Mouse (Mus musculus) urinary bladder, postnatal 14 days (tissue): Measurements from ENCODE around the gene Gfra1.
A peak's percentile ranks its signal among the peaks of the same experiment; 100 is the strongest.

Source experiments
- DNase-seq: peaks from one replicate; pipeline ENCODE4 v3.0.0; 2021; ENCODE audit warnings: low spot score

The Gfra1 gene

DNA sequence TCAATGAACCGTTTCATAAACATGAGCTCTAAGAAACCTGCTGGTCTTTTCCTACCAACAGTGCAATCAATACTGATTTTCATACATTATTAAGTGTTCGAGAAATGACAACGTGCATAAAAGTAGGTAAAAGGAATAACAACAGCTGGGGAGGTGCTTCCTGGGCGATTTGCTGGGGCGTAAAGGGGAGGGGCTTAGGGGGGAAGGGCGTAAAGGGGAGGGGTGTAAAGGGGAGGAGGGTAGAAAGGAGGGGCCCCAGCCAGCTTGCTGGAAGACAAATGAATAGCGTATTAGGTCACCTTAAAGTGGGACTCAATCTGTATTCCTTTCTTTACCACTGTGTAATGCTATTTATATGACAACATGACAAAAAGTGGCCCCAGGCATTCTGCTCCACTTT is 13.9 kb downstream of the Gfra1 start:
- no peak for DNase-seq

DNA sequence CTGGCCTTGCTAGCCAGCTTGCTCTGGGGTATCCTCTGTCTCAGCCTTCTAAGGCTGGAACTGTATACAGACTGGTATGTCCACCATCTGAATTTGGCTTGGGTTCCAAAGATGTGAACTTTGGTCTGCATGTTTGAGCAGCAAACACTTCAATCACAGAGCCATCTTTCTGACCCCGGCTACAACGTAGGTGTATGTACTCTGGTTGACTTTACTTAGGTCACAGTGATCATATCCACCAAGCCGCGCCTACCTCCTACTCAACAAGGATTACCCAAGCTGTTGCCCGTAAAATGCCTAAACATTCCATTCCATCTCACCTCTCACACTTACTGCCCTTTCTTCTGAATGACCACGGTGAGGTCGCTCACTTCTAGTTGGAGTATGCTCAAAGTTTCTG is 14.5 kb downstream of the Gfra1 start:
- DNase-seq: no peak

DNA sequence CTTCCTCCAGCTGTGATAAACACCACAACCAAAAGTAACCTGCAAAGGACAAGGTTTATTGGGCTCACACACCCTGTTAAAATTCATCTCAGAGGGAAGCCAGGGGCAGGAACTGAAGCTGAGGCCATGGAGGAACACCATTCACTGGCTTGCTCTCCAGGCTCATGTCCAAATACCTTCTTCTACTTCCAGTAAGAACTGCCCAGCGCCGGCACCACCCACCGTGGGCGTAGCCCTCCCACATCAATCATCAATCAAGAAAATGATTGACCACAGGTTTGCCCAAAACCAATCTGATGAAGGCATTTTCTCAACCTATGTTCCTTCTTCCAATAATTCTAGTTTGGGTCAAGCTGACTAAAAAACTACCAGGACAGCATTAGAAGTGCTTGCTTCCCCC is 16.9 kb downstream of the Gfra1 start:
- DNase-seq: no peak

DNA sequence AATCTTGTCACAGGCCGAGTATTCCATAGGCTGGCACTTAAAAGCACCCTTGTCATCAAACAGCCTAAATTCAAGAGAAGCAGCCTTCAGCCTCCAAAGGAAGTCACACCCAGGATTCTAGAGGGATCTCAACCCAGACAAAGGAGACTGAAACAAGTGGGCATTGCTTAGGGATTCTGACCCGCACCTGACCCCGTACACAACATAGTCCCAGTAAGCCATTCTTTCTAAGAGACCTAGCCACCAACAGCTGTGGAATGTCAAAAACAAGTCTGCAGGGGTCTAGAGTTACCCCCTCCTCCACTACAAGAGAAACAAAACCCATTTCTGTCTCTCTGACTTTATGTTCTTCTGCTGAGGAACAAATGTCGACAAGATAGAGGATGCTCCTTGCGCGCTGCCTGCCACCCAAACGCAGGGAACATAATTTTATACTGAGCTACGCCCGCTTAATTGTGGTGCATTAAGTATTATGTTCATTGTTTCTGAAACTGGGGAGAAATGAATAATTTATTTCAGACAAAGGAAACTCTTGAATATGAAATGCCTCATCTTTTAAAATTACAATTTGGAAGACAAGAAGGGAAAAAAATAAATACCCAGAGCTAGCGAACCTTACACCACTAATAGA is 18.2 kb downstream of the Gfra1 start:
- DNase-seq: no peak

DNA sequence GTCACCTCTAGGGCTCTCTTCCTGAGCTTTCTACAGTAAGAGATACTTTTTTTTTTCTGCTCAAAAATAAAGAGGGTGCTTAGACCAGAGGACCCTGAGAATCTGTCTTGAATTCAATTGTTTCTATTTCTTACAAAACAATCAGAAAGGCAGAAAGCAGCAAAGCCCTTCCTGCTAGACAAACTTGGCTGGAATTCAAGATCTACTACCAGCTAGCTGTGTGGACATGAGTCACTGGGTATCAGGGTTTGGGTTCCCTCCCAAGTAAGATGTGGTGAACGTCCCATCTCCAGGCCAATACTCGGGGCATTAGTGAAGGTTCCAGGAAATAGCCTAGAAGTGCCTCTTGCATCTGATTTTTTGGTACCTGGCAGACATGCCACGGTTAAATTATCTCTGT is 18.8 kb downstream of the Gfra1 start:
- DNase-seq: no peak

DNA sequence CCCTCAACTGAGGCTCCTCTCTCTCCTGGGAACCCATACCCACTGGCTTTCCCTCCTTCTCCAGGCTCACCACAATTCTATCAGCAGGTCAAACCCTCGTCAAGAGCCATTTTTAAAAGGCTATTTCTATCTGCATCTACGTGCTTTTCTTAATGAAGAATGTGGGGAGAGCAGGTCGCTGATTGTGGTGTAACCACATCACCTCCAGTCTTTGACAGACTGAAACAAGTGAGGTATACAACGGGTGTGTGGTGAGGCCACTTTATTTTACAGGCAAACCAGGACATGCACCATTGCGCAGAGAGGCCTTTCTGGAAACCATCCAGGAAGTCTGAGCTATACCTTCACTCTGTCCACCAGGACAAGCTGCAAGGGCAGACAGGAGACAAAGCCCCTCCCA is 19.8 kb downstream of the Gfra1 start:
- no peak for DNase-seq

DNA sequence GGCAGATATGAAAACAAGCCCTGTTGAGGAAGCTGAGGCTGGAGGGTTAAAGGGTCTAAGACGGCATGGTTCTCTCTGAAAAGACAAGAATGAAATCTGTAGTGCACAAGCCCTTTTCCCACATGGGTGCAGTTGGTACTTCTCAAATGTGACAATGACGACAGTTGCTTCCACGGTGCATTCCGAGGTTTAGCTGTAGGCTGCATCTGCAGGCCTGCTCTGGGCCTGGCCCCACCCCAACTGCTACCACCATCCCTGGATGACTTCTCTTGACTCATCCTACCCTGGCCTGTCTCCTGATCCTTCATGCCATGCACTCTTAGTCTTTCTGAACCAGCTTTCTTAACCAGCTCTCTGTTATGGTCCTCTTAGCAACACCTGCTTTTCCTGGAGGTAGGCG is 22.9 kb downstream of the Gfra1 start:
- no peak for DNase-seq

DNA sequence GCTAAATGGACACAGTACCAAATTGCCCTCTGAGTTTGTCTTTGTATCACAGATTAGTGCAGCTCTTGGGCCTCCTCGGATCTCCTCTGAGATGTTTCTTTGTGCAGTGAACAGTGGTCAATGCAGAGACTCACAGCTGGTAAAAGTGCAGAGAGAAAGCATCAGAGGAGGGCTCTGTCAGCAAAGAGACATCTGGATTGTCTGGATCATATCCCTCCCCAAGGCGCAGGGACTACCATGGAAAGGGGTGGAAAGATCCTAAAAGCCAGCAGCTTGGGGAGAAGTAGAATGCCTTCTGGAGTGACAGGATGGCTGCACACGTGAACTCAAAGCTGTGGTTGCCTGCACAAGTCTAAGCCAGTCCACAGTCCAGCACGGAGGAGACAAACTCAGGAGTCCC is 27.2 kb downstream of the Gfra1 start:
- DNase-seq: no peak

DNA sequence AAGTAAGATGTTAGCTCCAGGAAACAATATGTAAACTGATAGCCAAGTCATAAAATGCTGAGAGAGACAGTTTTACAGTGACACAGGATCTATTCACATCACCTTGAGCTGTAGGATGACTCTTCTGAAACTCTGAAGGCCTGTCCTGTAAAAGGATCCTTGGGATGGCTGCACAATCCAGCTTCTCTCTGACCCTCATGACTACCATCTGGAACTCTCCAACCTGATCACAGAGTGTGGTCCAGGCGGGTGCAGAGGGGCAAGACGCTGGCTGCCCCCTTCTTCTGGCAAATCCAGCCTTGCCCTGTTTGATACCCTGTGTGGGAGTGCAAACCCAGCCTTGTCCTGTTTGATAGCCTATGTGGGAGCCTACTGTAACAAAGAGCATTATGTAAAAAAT is 28.4 kb downstream of the Gfra1 start:
- no peak for DNase-seq

DNA sequence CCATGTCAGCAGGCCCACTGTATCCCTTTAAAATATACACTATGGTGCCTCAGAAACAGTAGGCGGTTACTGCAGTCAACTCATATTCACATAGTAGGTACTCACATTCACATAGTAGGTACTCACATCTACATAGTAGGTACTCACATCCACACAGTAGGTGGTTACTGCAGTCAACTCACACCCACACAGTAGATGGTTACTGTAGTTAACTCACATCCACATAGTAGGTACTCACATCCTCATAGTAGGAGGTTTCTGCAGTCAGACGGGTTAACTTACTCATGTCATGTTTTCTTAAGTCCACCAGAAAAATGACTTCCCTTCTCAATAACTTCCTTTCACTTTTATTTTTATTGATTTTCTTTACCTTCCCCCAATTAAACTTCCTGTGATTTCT is 30.8 kb downstream of the Gfra1 start:
- no peak for DNase-seq

DNA sequence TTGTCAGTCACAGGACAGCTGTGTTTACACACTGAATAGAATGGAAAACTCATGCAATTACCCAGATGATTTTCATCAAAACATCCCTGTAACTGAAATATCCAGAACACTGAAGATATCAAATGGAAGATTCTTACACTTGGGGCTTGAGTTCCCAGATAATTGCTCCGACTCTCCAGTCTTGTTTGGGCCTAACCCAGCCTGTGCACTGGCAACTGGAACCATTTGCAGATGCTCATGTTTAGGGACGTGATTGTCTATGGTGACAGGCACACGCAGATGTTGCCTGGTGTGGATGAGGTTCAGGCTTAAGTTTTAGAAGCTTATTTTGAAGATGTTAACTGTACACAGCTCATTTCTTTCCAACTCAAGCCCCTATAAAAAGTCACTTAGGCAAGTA is 31.5 kb downstream of the Gfra1 start:
- no peak for DNase-seq

DNA sequence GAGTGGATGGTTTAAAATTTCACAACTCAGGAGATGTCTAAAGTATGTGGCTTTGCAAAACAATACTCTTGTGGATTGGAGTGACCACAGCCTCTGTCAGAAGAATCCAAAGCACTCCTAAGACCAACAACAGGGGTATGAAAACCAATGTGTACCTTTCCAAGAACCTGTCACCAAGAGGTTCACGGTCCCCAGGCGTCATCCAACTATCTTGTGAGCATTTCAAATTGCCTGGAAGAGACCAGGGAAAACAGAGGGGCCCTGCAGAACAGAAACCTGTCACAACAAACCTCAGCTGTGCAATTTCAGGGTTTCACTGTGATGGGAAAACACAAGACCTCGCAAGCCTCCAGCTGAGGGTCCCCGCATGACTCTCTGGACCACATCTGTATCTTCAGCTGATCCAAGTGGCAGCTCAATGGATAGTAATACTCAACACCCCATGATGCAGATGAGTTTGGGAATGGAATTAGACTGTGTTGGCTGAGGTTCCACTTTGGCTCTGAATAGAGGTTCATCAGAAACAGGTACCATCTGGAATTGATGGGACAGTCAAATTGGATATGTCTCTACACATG is 32.7 kb downstream of the Gfra1 start:
- no peak for DNase-seq

DNA sequence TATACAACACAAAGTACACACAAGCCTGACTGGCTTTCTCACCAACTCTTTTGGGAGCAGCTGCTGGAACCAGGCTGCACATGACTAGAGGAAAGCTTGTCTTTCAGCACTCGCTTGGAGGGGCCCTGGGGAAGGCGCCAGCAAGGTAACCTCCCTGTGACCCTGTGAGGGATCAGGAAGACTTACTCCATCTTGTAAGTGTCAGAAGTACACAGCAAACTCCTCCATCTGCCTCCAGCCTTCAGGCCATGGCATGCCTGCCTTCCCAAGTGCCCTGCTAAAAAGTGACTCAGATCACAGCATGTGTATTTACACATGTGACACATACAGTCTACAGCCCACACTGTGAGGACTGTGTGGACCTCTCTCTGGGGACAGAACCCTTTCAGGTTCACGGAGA is 36.0 kb downstream of the Gfra1 start:
- DNase-seq: peak; percentile 48

DNA sequence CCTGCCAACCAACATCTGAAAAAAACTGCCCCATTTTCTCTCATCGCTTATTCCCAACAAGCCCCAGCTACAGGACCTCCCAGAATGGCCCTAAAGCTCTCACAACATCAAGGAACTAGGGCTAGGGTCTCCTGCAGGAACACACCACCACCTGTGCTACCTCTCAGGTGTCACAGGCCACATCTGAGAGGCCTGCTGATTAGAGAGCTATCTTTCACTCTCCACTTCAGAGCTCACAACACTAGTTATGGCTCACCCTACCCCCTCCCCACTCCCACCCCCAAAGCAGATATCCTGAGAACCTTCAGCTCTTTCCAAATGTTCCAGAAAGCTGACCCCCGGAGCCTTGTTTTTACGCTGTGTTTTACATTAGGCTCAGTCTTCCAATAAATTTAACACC is 36.4 kb downstream of the Gfra1 start:
- DNase-seq: no peak

DNA sequence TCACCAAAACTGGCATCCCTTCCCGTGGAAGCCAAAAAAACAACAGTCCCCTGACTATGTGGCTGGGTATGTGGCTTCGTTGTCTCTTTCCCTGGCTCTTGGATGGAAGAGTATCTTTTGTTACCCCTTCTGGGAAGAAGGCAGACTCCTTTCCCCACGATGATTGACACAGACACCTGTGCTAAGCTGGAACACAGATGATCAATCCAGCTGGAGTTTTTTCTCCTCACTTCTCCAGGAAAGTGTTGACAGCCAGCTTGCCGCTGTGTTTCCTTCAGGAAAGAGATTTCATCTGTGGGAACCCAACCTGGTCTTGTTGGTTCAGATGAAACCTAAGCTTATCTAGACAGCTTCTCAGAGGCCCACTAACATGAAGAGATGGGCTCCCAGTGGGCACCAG is 40.5 kb downstream of the Gfra1 start:
- no peak for DNase-seq

DNA sequence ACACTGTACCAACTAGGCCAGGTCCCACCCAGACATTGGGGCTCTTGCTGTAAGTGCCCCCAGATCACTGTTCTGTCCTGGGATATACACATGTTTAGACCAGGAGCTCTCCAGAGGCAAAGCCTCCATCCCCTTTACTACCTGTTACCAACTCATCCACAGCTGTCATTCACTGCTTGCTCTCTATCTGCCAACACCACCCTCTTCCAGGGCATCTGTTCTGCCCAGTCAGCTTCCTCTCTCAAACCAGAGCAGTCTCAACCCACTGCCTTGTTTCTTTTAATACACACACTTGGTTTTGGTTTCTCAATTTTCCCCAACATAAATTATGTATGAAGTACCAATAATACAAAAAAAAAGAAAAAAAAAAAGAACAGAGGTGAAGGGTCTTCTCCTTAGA is 41.0 kb downstream of the Gfra1 start:
- no peak for DNase-seq

DNA sequence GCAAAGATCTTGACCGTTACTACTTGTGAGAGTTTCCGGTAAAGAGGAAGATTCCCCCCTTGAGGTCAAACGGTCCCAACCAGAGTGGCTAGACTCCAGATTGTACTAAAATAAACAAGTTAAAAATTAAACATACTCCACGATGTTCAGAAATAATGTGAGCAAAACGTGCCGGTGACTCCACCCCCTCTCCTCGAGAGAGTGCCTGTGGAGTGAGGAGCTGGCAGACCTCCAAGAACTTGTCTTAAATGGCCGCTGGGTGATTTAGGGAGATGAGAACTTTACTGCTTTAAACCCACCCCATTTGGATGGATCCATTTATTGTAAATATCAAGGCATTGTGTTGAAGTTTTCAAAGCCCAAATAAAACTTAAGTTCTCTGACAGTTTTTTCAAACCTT is 42.4 kb downstream of the Gfra1 start:
- DNase-seq: peak; percentile 72

DNA sequence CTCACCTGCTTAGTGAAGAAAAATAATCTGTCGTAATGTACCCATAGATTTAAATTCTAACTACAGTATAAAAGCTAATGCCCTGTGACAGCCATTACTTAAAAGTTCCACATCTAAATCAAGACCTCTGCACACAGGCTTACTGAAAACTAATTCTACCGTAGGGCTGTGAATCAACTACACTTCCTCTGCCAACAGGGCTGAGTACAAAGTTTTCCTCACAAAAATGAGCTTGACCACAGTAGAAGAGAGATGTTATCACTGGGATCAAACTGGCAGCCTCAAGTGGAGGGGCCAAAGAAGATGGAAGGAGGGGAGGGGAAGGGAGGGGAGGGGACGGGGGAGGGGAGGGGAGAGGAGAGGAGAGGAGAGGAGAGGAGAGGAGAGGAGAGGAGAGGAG is 42.9 kb downstream of the Gfra1 start:
- DNase-seq: no peak

DNA sequence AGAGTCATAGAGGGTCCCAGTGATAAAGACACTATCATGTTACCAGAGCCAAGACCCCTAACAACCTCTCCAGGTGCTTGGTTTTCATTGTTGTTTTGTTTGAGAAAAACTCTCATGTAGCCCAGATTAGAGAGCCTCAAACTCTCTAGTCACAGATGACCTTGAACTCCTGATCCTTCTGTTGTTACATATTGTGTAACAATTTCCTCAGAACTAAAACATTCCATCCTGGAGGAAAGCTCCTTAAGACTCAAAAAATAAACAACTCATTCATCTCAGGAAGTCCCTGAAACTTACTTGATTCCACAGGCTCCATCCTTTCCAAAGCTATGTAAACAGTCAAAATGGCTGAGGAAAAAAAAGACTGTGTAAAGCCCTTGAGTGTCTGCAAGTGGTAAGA is 49.0 kb downstream of the Gfra1 start:
- DNase-seq: no peak

DNA sequence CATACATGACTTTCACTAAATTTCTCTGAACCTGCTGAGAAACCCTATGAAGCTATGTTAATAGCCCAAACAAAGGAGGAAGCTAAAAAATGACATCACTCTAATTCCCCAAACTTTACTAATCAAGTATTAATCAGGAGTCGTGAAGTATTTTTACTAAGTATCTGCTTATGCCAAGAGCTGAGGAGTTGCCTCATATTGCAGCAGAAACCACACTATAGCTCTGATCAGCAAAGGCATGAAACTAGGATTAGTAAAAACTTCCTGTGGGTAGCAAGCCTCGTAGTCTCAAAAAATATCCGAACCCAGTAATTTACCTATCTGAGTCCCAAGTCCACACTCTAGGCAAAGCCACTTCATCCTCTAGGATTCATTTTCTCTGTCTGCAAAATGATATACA is 55.5 kb downstream of the Gfra1 start:
- no peak for DNase-seq

DNA sequence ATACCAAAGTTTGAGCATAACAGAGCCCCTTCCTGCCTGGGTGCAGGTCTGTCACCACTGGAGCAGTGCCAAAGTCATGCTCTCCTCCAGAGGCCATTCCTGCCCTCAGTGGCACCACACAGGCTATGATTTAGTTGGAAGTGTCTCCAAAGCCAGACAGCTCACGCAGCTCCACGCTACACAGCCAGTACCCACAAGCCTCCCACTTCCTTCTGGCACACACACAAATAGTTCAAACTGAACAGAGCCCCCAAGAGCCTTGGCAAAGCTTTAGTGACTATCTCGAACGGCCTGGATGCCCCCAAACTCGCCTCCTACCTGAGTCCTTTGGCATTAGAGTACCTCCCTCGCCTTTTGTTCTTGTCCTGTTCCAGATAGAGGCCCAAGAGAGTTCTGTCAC is 56.5 kb downstream of the Gfra1 start:
- no peak for DNase-seq

DNA sequence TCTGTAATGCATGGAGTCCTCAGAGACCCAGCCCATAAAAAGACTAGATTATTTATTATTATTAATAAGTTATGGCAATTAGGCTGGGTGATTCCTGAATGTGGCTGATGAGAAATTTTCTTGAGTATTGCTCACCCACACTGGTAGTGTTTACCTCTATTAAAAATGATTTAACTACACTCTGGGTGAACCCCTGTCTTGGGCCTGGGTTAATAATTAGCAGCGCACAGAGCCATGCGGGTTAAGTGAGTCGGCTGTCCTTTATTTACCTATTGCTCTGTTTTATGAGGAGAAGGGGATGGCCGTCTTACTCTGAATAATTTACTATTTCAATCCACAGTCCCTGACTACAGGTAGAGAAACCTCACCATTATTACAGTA is 59.1 kb downstream of the Gfra1 start:
- peak; percentile 41 for DNase-seq

DNA sequence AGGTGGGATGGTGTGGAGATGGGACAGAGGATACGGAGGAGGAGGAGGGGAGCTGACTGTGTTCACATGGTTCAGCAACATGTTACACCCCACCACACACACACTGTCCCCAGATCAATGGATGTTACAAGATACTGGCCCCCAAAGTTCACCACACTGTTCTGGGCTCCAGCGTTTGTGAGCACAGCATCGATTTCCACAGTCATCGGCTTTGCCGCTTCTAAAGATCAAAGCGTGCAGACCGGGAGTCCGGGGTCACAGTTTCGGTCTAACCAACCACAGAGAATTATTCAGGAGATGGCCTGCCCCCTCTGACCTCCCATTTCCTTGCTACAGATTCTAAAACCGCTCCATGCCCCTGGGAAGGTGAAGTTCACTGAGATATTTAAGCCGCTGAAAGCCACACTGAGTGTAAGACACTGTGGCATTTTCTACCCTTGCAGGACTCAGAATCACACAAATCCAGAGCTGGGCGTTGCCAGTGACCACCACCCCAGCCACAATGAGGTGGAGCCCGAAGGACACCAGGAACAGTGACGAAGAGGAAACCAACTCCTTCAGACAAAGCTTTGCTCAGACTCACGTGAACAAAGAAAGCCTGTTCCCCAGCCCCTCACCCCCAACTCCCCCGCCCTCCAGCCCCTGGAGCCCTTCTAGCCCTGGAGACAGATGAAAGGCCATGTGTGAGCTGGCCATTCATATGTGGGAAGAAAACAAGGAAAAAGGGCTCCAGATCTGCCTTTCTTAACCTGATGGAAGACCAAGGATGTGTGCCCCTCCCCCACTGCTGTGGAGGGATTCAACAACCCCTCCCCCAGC is 59.7 kb downstream of the Gfra1 start:
- DNase-seq: no peak

DNA sequence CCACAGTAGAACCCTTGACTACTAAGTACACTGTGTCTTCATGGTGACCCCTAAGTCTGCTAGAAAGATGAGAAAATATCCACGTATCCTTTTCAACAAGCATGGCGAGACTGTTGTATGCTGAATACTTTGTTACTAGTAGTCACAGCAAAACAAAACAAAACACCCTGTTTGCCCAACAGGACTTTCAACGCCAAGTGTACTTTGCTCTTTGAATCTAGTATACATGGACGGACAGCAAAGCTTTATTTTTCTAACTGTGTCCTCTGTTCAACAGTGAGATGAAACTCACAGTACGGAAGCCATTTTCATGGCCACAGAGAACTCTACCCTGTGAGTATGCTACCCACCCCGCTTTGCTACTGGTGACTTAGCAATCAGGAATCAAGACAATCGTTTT is 62.6 kb downstream of the Gfra1 start:
- DNase-seq: no peak
